Mouse (Mus musculus): ENCODE data around the gene AU022751. TPM values are rescaled to one million over a fixed set of nuclear protein-coding genes. Genes with fewer than 3 reads are reported as not detected.
"Not testable (repeated sequence)": the region's sequence is repeated elsewhere in the genome, so short reads cannot be mapped to it uniquely, and the experiment has no call there.

AU022751 gene
- 1 to 10 TPM; 1.4 to 2.2 TPM for total RNA-seq (2021)

- DNase-seq, result no peak
- intact Hi-C loops (cut with DNase I), result no loop called here
Observed at GRCm38 (mm10) chrX:6082954-6083680, at the start of gene AU022751. TSS of gene AU022751 (minus strand) at chrX:6083419.

GRCm38 (mm10) chrX:6091996-6092757, 9.0 kb upstream of the AU022751 start:
- peak; percentile 71 for DNase-seq
- intact Hi-C loops (cut with DNase I), result no loop called here

GRCm38 (mm10) chrX:6091547-6091946, 8.3 kb upstream of the AU022751 start:
- intact Hi-C loops (cut with DNase I), result no loop called here
- peak; percentile 7 for DNase-seq

GRCm38 (mm10) chrX:6061563-6061962, 21.7 kb downstream of the AU022751 start:
- intact Hi-C loops (cut with DNase I), result no loop called here

GRCm38 (mm10) chrX:6047936-6048614, 35.1 kb downstream of the AU022751 start:
- intact Hi-C loops (cut with DNase I), result not testable (repeated sequence)
- DNase-seq, result peak; percentile 0

More at GRCm38 (mm10) chrX:6061563-6061962, 21.7 kb downstream of the AU022751 start:
- no peak for DNase-seq

- peak; percentile 13 for DNase-seq
- intact Hi-C loops (cut with DNase I), result not testable (repeated sequence)
Observed at GRCm38 (mm10) chrX:6047066-6047935, 35.9 kb downstream of the AU022751 start, which contains the start of gene Nudt11. TSS of gene Nudt11 (plus strand) at chrX:6047453.

Small RNA genes lying within 50 kb of the gene (microRNA-seq; reads per million reads assigned to microRNA genes)
- not detected for gene Gm27360

Other genes starting within 250 kb of the AU022751 start
- gene Nudt11, start 36.0 kb downstream of the AU022751 start, total RNA-seq (2021), result 10 to 100 TPM; 41.6 to 42.3 TPM
- gene Nudt10, start 89.6 kb upstream of the AU022751 start, total RNA-seq (2021), result 10 to 100 TPM; 31.8 to 46.4 TPM
- under 1 TPM; 0.20 to 0.44 TPM for gene Bmp15, start 237.3 kb upstream of the AU022751 start, total RNA-seq (2021)